Mouse (Mus musculus) heart, embryonic 10.5 days (tissue): Measurements from ENCODE around the gene Rprd1b. TPM values are rescaled to one million over a fixed set of nuclear protein-coding genes. Genes with fewer than 3 reads are reported as not detected.
A peak's percentile ranks its signal among the peaks of the same experiment; 100 is the strongest.

Experiments
- DNase-seq: peaks from one replicate; pipeline ENCODE4 v3.0.0-alpha.2; 2017; ENCODE audit warnings: low spot score
- H3K27ac ChIP-seq: fragments of 300-500 bp; sonication (generic); 2 replicates; pipeline ENCODE4 v1.5.1; 2016; ENCODE audit warnings: mild to moderate bottlenecking
- H3K27me3 ChIP-seq: fragments of 300-500 bp; sonication (generic); 2 replicates; pipeline ENCODE4 v1.6.1; 2016; ENCODE audit warnings: mild to moderate bottlenecking; ENCODE audit not compliant: poor library complexity, insufficient read depth, severe bottlenecking
- H3K36me3 ChIP-seq: fragments of 300-500 bp; sonication (generic); 2 replicates; pipeline ENCODE4 v1.6.1; 2016; ENCODE audit warnings: mild to moderate bottlenecking, moderate library complexity
- H3K4me1 ChIP-seq: fragments of 300-500 bp; sonication (generic); 2 replicates; pipeline ENCODE4 v1.6.1; 2016; ENCODE audit warnings: mild to moderate bottlenecking
- H3K4me3 ChIP-seq: fragments of 300-500 bp; sonication (generic); 2 replicates; pipeline ENCODE4 v1.5.1; 2016; ENCODE audit warnings: mild to moderate bottlenecking, moderate library complexity
- H3K9me3 ChIP-seq: fragments of 300-500 bp; sonication (generic); 2 replicates; pipeline ENCODE4 v1.6.1; 2016; ENCODE audit warnings: mild to moderate bottlenecking, moderate library complexity
- WGBS: fragments of 180-500 bp; shearing (Covaris S2); methylation state at CpG from one replicate; pipeline ENCODE4 v1.1.7; 2016; 5-methylcytosine and 5-hydroxymethylcytosine counted together
- polyA plus RNA-seq: library from polyadenylated mRNA; unstranded; fragments of >200 nt; fragmentation: Nextera tagmentation; extraction: Ambion mirVana; gene quantifications from 2 replicates; pipeline ENCODE4 v1.2.1, GENCODE M21; 2016

Gene Rprd1b
- polyA plus RNA-seq, 1 experiment from 2014 or later: 42.1 TPM

DNA sequence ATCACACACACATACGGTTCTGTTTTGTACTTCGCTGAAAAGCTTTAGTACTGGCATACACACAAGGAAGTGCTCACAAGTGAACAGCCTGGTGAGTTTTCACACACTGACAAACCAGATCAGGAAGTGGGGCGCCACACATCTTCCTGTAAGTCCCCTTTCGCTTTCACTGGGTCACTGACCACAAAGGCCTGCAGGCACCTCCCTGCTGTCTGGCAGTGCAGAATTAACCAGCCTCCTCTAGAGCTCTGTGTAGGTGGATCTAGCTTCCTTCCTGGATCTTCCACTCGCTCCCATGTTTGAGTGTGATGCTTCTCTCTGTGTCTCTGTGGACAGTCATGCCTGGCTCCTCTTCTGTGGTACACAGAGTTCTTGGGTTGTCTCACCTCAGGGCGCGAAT lies 138.3 kb downstream of the Rprd1b start:
- Histone ChIP-seq H3K4me1 (peaks cover 39% of the 10 kb centered on the region), H3K27ac (peak overlapping the region; percentile 59; the same call in 1 of the 2 replicates), H3K4me3 (no peak overlapping the region), H3K27me3 (no peaks in the 10 kb centered on the region), H3K36me3 (no peaks in the 10 kb centered on the region), H3K9me3 (no peaks in the 10 kb centered on the region)
- 69% methylated on average over 7 of the region's 7 CpGs for WGBS
- DNase-seq: no peak

DNA sequence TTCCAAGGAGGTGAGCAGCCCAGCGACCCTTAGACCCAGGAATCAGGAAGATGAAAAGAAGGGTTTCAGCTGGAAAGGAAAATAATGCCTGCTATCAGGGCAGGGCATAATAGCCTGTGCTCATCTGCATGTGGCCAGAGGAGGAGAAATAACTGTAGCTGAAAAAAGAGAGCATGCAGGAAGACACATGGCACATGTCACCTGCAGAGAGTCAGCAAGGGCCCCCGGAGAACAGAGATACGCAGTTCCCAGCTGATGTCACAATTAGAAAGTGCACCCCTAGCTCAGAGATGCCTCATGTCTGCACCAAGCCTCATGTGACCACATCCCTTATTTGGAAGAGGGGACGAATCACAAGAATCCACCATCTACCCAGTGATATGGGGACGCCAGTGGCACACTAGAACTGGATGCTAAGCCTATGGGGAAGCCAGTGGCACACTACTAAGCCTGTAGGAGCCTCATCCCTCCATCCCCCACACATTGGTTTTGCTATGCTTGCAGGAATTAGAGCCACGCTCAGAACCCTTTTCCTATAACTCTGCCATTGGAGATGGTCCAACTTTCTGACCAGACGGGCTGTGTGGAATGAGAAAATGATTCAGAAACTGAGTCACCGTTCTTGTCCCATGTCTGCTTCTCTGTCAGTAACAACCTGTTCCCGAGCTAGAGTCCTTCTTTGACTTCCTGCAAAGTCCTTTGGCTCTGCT lies 139.4 kb downstream of the Rprd1b start:
- H3K36me3 ChIP-seq: no peaks in the 10 kb centered on the region
- no peak for DNase-seq
- peak overlapping the region; percentile 56 for H3K27ac ChIP-seq
- WGBS: 58% methylated on average over 9 of the region's 9 CpGs
- no peak overlapping the region for H3K4me3 ChIP-seq
- no peaks in the 10 kb centered on the region for H3K9me3 ChIP-seq
- peaks cover 39% of the 10 kb centered on the region for H3K4me1 ChIP-seq
- H3K27me3 ChIP-seq: no peaks in the 10 kb centered on the region

- Histone ChIP-seq H3K36me3 (no peaks in the 10 kb centered on the region), H3K27ac (peak overlapping the region; percentile 67)
Measured at GRCm38 (mm10) chr2:158168741-158169211, 140.5 kb downstream of the Rprd1b start.

DNA sequence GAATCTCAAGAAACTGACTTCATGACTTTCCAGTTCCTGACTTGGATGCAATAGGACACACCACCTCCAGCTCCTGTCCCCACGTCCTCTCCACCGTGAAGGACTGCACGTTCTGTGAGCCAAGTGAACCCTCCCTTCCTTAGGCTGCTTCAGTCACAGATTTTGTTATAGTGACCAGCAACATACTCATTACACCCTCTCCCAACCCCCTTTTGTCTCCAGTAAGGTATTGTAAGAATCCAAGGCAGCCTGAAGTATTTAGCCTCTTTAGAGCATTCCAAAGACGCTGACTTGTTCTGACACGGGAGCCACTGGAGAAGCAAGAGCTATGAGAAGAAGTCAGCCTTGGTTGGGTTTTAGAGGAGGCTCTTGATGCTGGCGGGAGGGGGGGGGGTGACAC lies 141.1 kb downstream of the Rprd1b start:
- peak overlapping the region; percentile 67 for H3K27ac ChIP-seq
- no peak for DNase-seq

More at GRCm38 (mm10) chr2:158168741-158169211, 140.5 kb downstream of the Rprd1b start:
- Histone ChIP-seq H3K4me3 (no peak overlapping the region), H3K4me1 (peaks cover 39% of the 10 kb centered on the region), H3K27me3 (no peaks in the 10 kb centered on the region), H3K9me3 (no peaks in the 10 kb centered on the region)
- 30% methylated on average over 8 of the region's 8 CpGs for WGBS
- no peak for DNase-seq

DNA sequence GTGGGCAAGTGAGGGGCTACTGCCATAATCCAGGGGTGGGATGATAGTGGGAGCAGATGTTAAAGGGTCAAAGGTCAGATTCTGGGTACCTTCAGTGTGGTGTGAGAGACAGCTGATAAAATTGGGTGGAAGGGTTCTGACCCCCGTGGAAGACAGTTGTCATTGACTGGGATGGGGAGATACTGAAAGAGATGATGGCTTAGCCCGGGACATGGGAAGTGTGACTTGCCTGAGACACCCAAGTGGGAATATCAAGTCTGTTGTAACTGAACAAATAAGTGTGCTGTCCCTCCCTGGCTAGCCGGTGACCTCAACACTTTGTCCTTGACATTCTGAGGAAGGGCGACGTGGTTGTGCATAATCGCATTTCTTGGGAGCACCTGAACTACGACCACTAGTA lies 141.5 kb downstream of the Rprd1b start:
- DNase-seq: no peak
- peaks cover 48% of the 10 kb centered on the region for H3K4me1 ChIP-seq
- WGBS: 74% methylated on average over 7 of the region's 7 CpGs
- H3K27me3 ChIP-seq: no peaks in the 10 kb centered on the region
- H3K9me3 ChIP-seq: no peaks in the 10 kb centered on the region
- peak overlapping the region; percentile 67 for H3K27ac ChIP-seq
- H3K4me3 ChIP-seq: no peak overlapping the region
- H3K36me3 ChIP-seq: no peaks in the 10 kb centered on the region

More for the DNA sequence above, 141.1 kb downstream of the Rprd1b start:
- Histone ChIP-seq H3K36me3 (no peaks in the 10 kb centered on the region), H3K27me3 (no peaks in the 10 kb centered on the region), H3K9me3 (no peaks in the 10 kb centered on the region), H3K4me1 (peaks cover 44% of the 10 kb centered on the region), H3K4me3 (no peak overlapping the region)
- WGBS: 70% methylated on average over 6 of the region's 6 CpGs

DNA sequence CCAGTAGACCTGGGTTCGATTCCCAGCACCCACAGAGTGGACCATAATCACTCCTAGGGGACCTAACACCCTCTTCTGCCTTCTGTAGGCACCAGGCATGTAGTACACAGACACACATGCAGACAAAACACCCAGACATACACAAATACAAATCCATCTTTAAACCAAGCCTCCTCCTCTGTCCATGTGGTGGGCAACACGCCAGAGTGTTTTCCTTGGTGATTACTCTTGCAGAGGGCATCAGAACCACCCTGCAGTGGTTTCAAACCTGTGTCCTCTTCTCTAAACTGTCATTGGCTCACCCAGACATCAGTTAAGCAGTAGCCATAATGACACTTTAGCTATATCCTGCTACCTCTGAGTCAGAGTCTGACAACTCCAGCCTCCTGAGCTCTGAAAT lies 142.1 kb downstream of the Rprd1b start:
- no peaks in the 10 kb centered on the region for H3K9me3 ChIP-seq
- no peak for DNase-seq
- peaks cover 54% of the 10 kb centered on the region for H3K4me1 ChIP-seq
- 82% methylated on average over 2 of the region's 2 CpGs for WGBS
- no peak overlapping the region for H3K4me3 ChIP-seq
- H3K27me3 ChIP-seq: no peaks in the 10 kb centered on the region
- no peaks in the 10 kb centered on the region for H3K36me3 ChIP-seq
- H3K27ac ChIP-seq: 0 out of 2 replicates have a peak overlapping the region, but pooled peaks have one; percentile 36

DNA sequence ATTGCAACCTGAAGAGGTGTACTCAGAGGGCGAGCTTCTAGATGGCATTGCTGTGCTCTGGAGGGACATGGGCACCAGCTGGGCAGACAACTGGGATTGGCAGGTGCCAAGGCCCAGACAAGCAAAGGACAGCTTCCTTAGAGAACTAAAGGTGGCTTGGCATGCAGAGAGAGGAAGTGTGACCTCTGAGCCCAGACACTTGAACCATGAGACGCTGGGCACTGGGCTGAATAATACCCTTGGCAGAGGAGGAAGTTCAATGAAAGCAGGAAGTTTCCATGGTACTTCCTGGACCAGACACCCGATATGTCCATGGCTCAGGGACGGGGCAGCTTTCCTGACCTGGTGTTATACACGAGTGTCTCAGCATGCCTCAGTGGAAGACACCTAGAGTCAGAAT lies 146.1 kb downstream of the Rprd1b start:
- DNase-seq: no peak
- Histone ChIP-seq H3K4me3 (no peak overlapping the region), H3K9me3 (no peaks in the 10 kb centered on the region), H3K27me3 (no peaks in the 10 kb centered on the region; the same call in 1 of the 2 replicates), H3K36me3 (no peaks in the 10 kb centered on the region), H3K4me1 (peaks cover 46% of the 10 kb centered on the region), H3K27ac (no peak overlapping the region)
- WGBS: 65% methylated on average over 5 of the region's 5 CpGs

DNA sequence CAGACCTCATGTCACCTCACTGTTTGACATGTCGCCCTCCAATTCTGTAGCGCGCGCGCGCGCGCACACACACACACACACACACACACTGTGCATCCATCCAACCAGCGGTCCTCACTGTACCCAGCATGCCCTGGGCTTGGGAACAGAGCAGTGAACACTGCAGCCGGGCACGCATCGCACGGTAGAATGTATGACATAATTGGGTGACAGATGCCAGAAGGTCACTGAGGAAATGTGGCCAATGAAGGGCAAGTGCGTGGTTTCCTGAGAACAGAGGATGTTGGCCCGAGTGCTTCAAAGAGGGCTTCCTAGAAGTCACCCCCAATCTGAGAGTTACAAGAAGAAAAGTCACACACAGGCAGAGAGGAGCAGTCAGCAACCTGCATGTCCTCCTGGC lies 146.7 kb downstream of the Rprd1b start:
- DNase-seq: no peak
- Histone ChIP-seq H3K27me3 (no peaks in the 10 kb centered on the region; the same call in 1 of the 2 replicates), H3K36me3 (no peaks in the 10 kb centered on the region), H3K4me3 (no peak overlapping the region), H3K27ac (no peak overlapping the region), H3K4me1 (peaks cover 46% of the 10 kb centered on the region), H3K9me3 (no peaks in the 10 kb centered on the region)
- 83% methylated on average over 15 of the region's 15 CpGs for WGBS

DNA sequence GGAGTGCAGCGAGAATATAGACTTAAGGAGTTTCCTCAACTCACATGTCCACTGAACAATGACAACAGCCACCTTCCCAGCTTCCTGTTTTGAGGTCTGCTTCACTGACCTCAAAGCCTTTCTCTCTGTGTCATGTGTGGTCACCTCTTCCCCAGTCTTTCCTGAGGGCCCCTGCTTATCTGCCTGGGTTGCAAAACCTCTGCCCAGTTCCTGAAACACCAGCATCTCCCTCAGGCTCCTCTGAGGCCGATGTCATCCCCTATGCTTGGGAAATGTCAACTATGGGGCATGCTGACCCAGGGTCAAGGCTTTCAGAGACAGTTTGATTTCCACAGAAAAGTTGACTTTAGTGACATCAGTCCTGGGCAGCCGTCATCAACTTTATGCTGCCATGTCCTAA lies 147.1 kb downstream of the Rprd1b start:
- Histone ChIP-seq H3K27me3 (no peaks in the 10 kb centered on the region; the same call in 1 of the 2 replicates), H3K4me1 (peaks cover 42% of the 10 kb centered on the region), H3K27ac (peak overlapping the region; percentile 69), H3K9me3 (no peaks in the 10 kb centered on the region), H3K36me3 (no peaks in the 10 kb centered on the region), H3K4me3 (no peak overlapping the region)
- 21% methylated on average over 3 of the region's 3 CpGs for WGBS
- no peak for DNase-seq

GRCm38 (mm10) chr2:158176763-158177162 lies 148.5 kb downstream of the Rprd1b start:
- Histone ChIP-seq H3K4me3 (no peak overlapping the region), H3K36me3 (no peaks in the 10 kb centered on the region), H3K27ac (no peak overlapping the region; the same call in 1 of the 2 replicates), H3K4me1 (peaks cover 42% of the 10 kb centered on the region), H3K27me3 (no peaks in the 10 kb centered on the region; the same call in 1 of the 2 replicates), H3K9me3 (no peaks in the 10 kb centered on the region)
- 88% methylated on average over 9 of the region's 9 CpGs for WGBS
- DNase-seq: no peak

- 62% methylated on average over 3 of the region's 3 CpGs for WGBS
- 0 out of 2 replicates have a peak overlapping the region, but pooled peaks have one; percentile 74 for H3K27ac ChIP-seq
- H3K27me3 ChIP-seq: no peaks in the 10 kb centered on the region; the same call in 1 of the 2 replicates
- peaks cover 42% of the 10 kb centered on the region for H3K4me1 ChIP-seq
- no peak for DNase-seq
- H3K36me3 ChIP-seq: no peaks in the 10 kb centered on the region
- H3K4me3 ChIP-seq: no peak overlapping the region
- no peaks in the 10 kb centered on the region for H3K9me3 ChIP-seq
Measured at GRCm38 (mm10) chr2:158177574-158177973, 149.3 kb downstream of the Rprd1b start.

GRCm38 (mm10) chr2:158178139-158178538 lies 149.8 kb downstream of the Rprd1b start:
- peak overlapping the region; percentile 74; the same call in 1 of the 2 replicates for H3K27ac ChIP-seq

GRCm38 (mm10) chr2:158178696-158179369 lies 150.5 kb downstream of the Rprd1b start:
- no peaks in the 10 kb centered on the region; the same call in 1 of the 2 replicates for H3K27me3 ChIP-seq
- peak overlapping the region; percentile 53 for H3K4me3 ChIP-seq
- peak; percentile 93 for DNase-seq
- WGBS: 9% methylated on average over 19 of the region's 19 CpGs
- H3K9me3 ChIP-seq: no peaks in the 10 kb centered on the region
- peak overlapping the region; percentile 74 for H3K27ac ChIP-seq
- no peaks in the 10 kb centered on the region for H3K36me3 ChIP-seq
- H3K4me1 ChIP-seq: peaks cover 42% of the 10 kb centered on the region

More at GRCm38 (mm10) chr2:158178139-158178538, 149.8 kb downstream of the Rprd1b start:
- Histone ChIP-seq H3K27me3 (no peaks in the 10 kb centered on the region; the same call in 1 of the 2 replicates), H3K9me3 (no peaks in the 10 kb centered on the region), H3K4me1 (peaks cover 42% of the 10 kb centered on the region), H3K4me3 (no peak overlapping the region), H3K36me3 (no peaks in the 10 kb centered on the region)
- no peak for DNase-seq
- 72% methylated on average over 4 of the region's 4 CpGs for WGBS
